Comparison of ENCODE assay signal across 7 mouse cellular contexts in genomic region chr7:29169231-29170065, GRCm38 (mm10). TPM values are rescaled to one million over a fixed set of nuclear protein-coding genes. Genes with fewer than 3 reads are reported as not detected.
A peak's percentile ranks its signal among the peaks of the same experiment; 100 is the strongest.
DNase-seq lines count a peak whose midpoint lies in the region; ATAC-seq lines count a peak whose summit lies in the region.

No protein-coding gene starts in this region.

- peaks cover 25% of the 10 kb centered on the region for H3K27me3 ChIP-seq in hindbrain, embryonic 16.5 days (replicated peaks; ENCODE audit: control insufficient read depth, insufficient read depth, low read length)

- H3K4me3 ChIP-seq in hindbrain, embryonic 16.5 days (ENCODE audit: low read length) = peak overlapping the region; percentile 80

- under 1% methylated on average over 28 of the region's 39 CpGs for WGBS in hindbrain, embryonic 16.5 days

- H3K36me3 ChIP-seq in hindbrain, embryonic 16.5 days (ENCODE audit: control insufficient read depth, insufficient read depth, low read length) = peaks cover 11% of the 10 kb centered on the region

- H3K9me3 ChIP-seq in hindbrain, embryonic 16.5 days (ENCODE audit: control insufficient read depth, low read length) = no peaks in the 10 kb centered on the region

- peak; percentile 89 for DNase-seq in adrenal gland, postnatal 10 days
- DNase-seq in gastrocnemius, adult 8-10 months (ENCODE audit: low spot score in 2 of 2) = peak; percentile 70 to 74
- peak; percentile 79 to 86 for DNase-seq in left cerebral cortex, adult 18-20 months (ENCODE audit: low spot score in 2 of 2)
- DNase-seq in lung, postnatal 36 days = peak; percentile 83
- peak; percentile 78 to 88 for DNase-seq in right cerebral cortex, adult 2 months (ENCODE audit: low spot score in 2 of 2)

- peaks cover 27% of the 10 kb centered on the region for H3K4me1 ChIP-seq in hindbrain, embryonic 16.5 days (ENCODE audit: control insufficient read depth, insufficient read depth, low read depth, low read length)

- H3K4me2 ChIP-seq in hindbrain, embryonic 16.5 days (ENCODE audit: low read length) = peak overlapping the region; percentile 76

- H3K9ac ChIP-seq in hindbrain, embryonic 16.5 days (ENCODE audit: low read depth, low read length) = peak overlapping the region; percentile 82

- peak; percentile 69 for ATAC-seq in common myeloid progenitor, adult 5-6 weeks (replicated peaks; ENCODE audit: low read depth, poor library complexity, severe bottlenecking)
- peak; percentile 87 for ATAC-seq in hindbrain, embryonic 16.5 days

- H3K27ac ChIP-seq in hindbrain, embryonic 16.5 days (ENCODE audit: low read depth, low read length) = peak overlapping the region; percentile 90

RNA-seq across cellular contexts. Expression of gene Ggn, which starts 0.6 kb away (rescaled TPM):
- total RNA-seq in adrenal gland, postnatal 10 days (2021) = 1 to 10 TPM in 1 of 2 experiments, under 1 TPM in 1; 0.69 to 1.3 TPM
- 0.92 and 1.6 TPM in 2 replicates for total RNA-seq in common myeloid progenitor, adult 5-6 weeks (2017)
- total RNA-seq in gastrocnemius, adult 8-10 months (2022) = under 1 TPM in 3 of 4 experiments, not detected in 1; 0.21 to 0.25 (median 0.24) TPM
- 0.36 and 0.81 TPM in 2 replicates for polyA plus RNA-seq in hindbrain, embryonic 16.5 days (2015; fragmentation: Nextera tagmentation; extraction: Ambion mirVana)
- total RNA-seq in left cerebral cortex, adult 18-20 months (2021) = 1 to 10 TPM; 1.6 to 1.9 TPM

RNA-seq across cellular contexts. Expression of gene Spred3, which starts 0.8 kb away (rescaled TPM):
- total RNA-seq in adrenal gland, postnatal 10 days (2021) = 1 to 10 TPM; 4.8 to 9.6 TPM
- total RNA-seq in common myeloid progenitor, adult 5-6 weeks (2017) = 1.2 and 3.8 TPM in 2 replicates
- total RNA-seq in gastrocnemius, adult 8-10 months (2022) = 1 to 10 TPM; 1.6 to 3.6 (median 2.6) TPM
- polyA plus RNA-seq in hindbrain, embryonic 16.5 days (2015; fragmentation: Nextera tagmentation; extraction: Ambion mirVana) = 8.4 and 10.4 TPM in 2 replicates
- total RNA-seq in left cerebral cortex, adult 18-20 months (2021) = 10 to 100 TPM; 50.2 to 53.6 TPM

RNA-seq across cellular contexts. Expression of gene Psmd8, which starts 11.1 kb away (rescaled TPM):
- total RNA-seq in adrenal gland, postnatal 10 days (2021) = 100 to 1,000 TPM; 214 to 221 TPM
- 130 and 171 TPM in 2 replicates for total RNA-seq in common myeloid progenitor, adult 5-6 weeks (2017)
- 100 to 1,000 TPM; 168 to 274 (median 229) TPM for total RNA-seq in gastrocnemius, adult 8-10 months (2022)
- 278 and 284 TPM in 2 replicates for polyA plus RNA-seq in hindbrain, embryonic 16.5 days (2015; fragmentation: Nextera tagmentation; extraction: Ambion mirVana)
- total RNA-seq in left cerebral cortex, adult 18-20 months (2021) = 100 to 1,000 TPM; 121 to 125 TPM

RNA-seq across cellular contexts. Expression of gene Fam98c, which starts 13.4 kb away (rescaled TPM):
- 10 to 100 TPM; 12.9 to 17.3 TPM for total RNA-seq in adrenal gland, postnatal 10 days (2021)
- total RNA-seq in common myeloid progenitor, adult 5-6 weeks (2017) = 23.2 and 28.2 TPM in 2 replicates
- 10 to 100 TPM in 3 of 4 experiments, 1 to 10 TPM in 1; 9.9 to 11.0 (median 10.5) TPM for total RNA-seq in gastrocnemius, adult 8-10 months (2022)
- 34.6 and 44.1 TPM in 2 replicates for polyA plus RNA-seq in hindbrain, embryonic 16.5 days (2015; fragmentation: Nextera tagmentation; extraction: Ambion mirVana)
- 10 to 100 TPM; 33.8 to 40.2 TPM for total RNA-seq in left cerebral cortex, adult 18-20 months (2021)

RNA-seq across cellular contexts. Expression of gene Rasgrp4, which starts 34.8 kb away (rescaled TPM):
- 1 to 10 TPM; 2.1 to 2.2 TPM for total RNA-seq in adrenal gland, postnatal 10 days (2021)
- total RNA-seq in common myeloid progenitor, adult 5-6 weeks (2017) = 0.41 and 0.63 TPM in 2 replicates
- total RNA-seq in gastrocnemius, adult 8-10 months (2022) = under 1 TPM; 0.24 to 0.67 (median 0.37) TPM
- polyA plus RNA-seq in hindbrain, embryonic 16.5 days (2015; fragmentation: Nextera tagmentation; extraction: Ambion mirVana) = 0.82 and 1.2 TPM in 2 replicates
- 1 to 10 TPM; 1.4 TPM for total RNA-seq in left cerebral cortex, adult 18-20 months (2021)

Comparison
In these comparisons a context has a peak if more than half of its experiments do, and no peak if none do; other contexts are left out.
1. Peak in every context shown above with its lines: DNase-seq, ATAC-seq, H3K4me3 ChIP-seq and H3K27ac ChIP-seq.
2. RNA of gene Spred3, which starts 0.8 kb away (total RNA-seq): 50.2 to 53.6 TPM in left cerebral cortex, adult 18-20 months; 4.8 to 9.6 TPM in adrenal gland, postnatal 10 days, 1.2 to 3.8 TPM in common myeloid progenitor, adult 5-6 weeks and 1.6 to 3.6 TPM in gastrocnemius, adult 8-10 months; every median in the first group is over 4 times any median in the second.